Mouse (Mus musculus) spleen, adult 2 months (tissue): ENCODE data around the gene Pecam1.

Experiments
- CTCF ChIP-seq: fragments of 200-500 bp; IDR thresholded peaks from 2 replicates; pipeline ENCODE4 v1.5.1; 2011; ENCODE audit warnings: mild to moderate bottlenecking, inconsistent platforms; ENCODE audit not compliant: insufficient read depth, insufficient read length, insufficient replicate concordance; ENCODE audit errors: extremely low read depth
- POLR2A ChIP-seq: fragments of 200-500 bp; IDR thresholded peaks from 2 replicates; pipeline ENCODE4 v1.6.1; 2011; ENCODE audit warnings: low read depth, low read length, inconsistent platforms

DNA sequence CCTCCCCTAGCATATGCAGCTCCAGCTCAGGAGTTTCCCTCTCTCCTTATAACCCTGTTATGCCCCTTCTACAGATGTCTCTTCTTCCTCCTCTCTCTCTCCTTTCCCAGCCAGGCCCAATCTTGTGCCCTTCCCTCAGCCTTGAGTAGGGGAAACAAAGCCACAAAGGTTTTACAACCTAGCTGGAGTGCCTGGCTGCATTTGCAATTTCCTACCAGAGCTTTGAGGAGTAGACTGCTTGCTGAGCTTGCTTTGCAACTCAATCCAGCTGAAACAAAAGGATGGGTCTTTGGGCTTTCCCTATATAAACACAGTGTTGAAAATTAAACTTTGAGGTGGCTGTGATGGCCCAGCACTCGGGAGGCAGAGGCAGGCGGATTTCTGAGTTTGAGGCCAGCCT lies 117.0 kb downstream of the Pecam1 start:
- TF ChIP-seq POLR2A (no peak), CTCF (no peak)
